Mouse (Mus musculus) cerebral cortex, adult 2 months (tissue): ENCODE measurements around the gene Ldlrap1.

Experiments used
- WGBS: fragments of 180-500 bp; shearing (Covaris S2); methylation state at CpG from one replicate; pipeline ENCODE4 v1.1.7; 2018; 5-methylcytosine and 5-hydroxymethylcytosine counted together

Gene Ldlrap1

GRCm38 (mm10) chr4:134719489-134719888, 48.3 kb downstream of the Ldlrap1 start:
- WGBS, result 76% methylated on average over 8 of the region's 8 CpGs

DNA sequence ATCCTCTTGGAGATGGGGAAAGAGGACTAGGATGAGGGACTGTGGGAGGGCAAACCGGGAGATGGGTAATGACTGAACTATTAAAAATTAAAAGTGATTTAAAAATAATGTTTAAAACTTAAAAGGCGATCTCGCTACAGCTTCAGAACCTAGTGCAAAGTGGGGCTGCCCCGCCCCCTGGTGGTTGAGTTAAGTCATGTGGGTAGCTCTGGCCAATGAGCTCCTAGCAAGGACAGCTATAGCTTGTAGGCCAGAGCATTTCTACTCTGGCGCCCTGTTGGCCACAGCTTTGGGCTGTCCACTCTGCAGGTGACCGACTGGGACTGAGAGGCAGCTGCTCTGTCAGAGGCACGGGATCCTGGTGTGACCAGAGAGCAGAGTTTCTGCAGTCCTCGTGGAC, 53.9 kb downstream of the Ldlrap1 start:
- 8% methylated on average over 8 of the region's 8 CpGs for WGBS

DNA sequence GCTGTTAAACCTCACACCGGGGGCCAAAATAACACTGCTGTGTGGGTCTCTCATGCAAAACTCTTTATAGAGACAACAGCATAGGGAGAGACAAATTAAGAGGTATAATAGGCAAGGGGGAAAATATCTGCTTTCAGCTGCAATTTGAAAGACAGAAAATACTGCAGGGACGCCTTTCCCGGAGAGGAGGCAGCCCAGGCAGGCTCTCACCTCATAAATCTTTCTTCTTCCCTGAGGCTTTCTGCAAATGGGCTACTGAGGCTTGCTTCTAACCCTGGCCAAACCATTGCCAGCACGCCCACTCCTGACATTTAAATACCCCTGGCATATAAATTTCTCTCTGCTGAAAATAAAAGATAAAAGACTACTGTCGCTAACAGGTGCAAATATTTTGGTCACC, 62.5 kb downstream of the Ldlrap1 start:
- WGBS, result 44% methylated on average over 5 of the region's 5 CpGs

DNA sequence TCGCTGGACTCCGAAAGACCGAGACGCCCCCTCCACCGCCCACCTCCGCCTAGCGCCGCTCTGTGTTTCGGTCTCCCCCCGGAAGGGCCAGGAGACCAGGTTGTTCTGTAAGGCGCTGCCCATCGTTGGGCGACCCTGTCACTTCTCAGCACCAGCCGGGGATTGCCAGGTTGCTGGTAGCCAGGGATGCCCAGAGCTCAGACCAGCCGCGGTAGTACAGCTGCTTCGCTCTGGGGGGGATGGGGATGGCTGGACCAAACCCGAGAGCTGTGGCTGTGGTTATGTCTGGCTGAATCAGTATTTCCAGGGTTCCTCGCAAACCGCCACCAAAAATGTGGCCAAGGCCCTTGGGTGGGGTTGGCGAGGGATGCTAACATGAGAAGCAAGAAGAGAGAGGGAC, 63.2 kb downstream of the Ldlrap1 start:
- 1% methylated on average over 21 of the region's 21 CpGs for WGBS

DNA sequence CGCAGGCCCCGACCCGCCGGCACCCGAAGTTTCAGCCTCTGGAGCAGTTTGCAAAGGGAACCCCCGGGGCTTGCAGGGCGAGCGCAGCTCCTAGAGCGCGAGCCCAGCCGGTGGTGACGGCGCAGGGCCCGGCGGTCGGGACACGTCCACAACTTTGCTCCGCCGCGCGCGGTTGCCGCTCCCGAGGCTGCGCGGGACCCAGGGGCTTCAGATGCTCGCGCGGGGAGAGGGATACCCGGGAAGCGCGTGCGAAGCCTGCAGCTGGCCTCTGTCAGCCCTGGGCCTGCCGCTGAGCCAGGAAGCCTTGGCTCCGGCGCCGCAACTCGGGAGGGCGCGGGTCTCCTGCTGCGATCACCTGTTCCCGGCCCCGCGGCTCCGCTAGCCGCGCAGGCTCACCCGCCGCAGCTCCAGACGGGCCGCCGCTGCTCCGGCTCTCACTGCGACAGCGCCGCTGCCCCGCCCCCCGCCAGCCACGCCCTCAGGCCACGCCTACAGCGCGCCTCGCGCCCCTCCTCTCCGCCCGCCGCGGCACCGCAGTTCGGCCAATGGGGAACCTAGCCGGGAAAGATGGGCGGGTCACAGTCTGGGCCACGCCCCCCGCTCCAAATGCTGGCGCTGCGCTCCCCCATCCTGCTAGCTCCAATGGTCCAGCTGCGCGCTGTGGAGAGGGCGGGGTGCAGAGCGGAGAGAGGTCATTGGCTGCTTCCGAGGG, 63.8 kb downstream of the Ldlrap1 start, which contains the start of gene Man1c1:
Gene Man1c1, minus strand, starts transcription at position 456 of the 712 bp plus-strand sequence.
- WGBS, result under 1% methylated on average over 77 of the region's 81 CpGs

DNA sequence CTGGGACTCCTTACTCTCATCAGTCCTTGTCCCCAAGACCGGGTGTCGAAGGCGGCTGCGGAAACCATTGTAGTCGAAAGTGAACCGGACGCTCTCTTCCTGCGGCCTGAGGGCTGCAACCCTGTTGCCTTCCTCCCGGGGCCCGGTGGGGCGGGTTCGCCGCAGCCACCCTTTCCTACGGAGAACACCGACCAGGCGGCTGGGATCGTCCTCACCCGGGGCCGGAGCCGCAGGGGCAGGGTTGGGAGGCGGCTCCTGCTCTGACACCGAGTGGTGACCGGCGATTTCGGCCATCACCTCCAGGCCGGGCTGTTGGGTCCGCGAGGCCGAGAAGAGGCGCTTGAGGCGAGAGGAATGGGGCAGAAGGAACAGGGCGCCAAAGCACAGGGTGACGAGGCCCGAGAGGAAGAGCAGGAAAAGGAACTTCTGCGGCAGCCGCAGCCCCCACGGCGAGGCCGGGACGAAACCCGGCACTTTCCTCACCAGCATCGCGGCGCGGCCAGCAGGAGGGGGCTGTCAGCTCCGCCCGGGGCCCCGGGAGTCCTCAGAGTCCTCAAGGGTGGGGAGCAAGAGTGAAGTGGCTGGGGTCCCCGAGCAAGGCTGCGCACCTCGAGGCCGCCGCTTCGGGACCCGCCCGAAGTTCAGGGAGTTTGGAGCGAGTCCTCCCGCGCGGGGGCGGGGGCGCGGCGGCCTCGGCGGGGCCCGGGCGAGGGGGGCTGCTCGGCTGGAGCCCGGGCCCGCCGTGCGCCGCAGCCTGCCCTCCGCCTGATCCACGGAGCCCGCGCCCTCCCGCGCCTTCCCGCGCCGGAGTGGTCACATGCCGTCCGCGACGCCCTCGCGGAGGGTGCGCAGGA, 64.6 kb downstream of the Ldlrap1 start:
- WGBS, result under 1% methylated on average over 87 of the region's 90 CpGs

- WGBS, result 14% methylated on average over 6 of the region's 6 CpGs
Measured at GRCm38 (mm10) chr4:134701934-134702333, 65.9 kb downstream of the Ldlrap1 start.

- 71% methylated on average over 2 of the region's 2 CpGs for WGBS
Measured at GRCm38 (mm10) chr4:134700911-134701310, 66.9 kb downstream of the Ldlrap1 start.

DNA sequence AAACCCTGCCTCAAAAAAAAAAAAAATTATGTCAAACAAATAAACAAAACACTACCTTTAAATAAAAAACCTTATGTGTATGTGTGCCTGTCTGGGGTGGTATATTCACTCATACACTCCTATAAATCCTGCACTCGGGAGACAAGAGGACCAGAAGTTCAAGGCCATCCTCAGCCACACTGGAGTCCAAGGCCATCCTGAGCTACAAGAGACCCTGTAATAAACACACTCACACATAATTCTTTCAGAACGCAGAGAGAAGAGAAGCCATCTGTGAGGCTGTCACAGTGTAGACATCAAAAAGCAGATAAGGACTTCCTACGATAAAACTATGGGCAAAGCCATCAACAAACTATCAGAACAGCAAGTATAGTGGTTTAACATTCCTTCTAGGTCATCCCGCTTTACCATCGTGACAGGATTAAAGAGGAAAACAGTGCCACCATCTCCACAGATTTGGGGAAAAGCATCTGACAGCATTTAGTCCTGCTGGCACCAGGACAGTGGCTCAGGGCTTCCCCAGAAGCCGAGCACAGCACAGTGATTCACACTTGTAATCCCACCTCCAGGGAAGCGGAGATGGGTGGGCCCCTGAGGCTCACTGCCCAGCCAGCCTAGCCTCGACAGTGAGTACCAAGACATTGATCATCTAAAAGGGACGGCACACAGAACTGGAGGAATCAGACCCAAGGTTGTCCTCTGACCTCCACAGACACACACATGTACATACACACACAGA, 74.5 kb downstream of the Ldlrap1 start:
- 65% methylated on average over 9 of the region's 9 CpGs for WGBS

DNA sequence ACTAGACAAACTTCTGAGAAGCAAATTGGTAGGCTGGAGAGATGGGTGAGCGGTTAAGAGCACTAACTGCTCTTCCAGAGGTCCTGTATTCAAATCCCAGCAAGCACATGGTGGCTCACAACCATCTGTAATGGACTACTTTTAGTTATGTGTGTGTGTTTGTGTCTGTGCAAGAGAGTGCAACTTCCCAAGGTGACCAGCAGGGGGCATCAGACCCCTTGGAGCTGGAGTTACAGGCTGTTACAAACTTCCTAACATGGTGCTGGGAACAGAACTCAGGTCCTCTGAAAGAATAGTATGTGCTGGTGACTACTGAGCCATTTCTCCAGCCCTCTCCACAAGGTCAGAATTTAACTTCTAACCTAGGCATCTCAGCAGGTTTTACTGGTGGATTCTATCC, 75.4 kb downstream of the Ldlrap1 start:
- 100% methylated on average over 1 of the region's 1 CpGs for WGBS
